Comparison of ENCODE assay signal across 8 mouse cellular contexts in genomic region chr2:4563322-4563721, GRCm38 (mm10).
DNase-seq lines count a peak whose midpoint lies in the region; ATAC-seq and TF ChIP-seq lines count a peak whose summit lies in the region.
"Had no signal": no experiment of that assay in that cellular context is flagged by ENCODE, and none has a peak within 500 bp of the region (broad histone marks: within the 10 kb centered on the region; RNA-seq: fewer than 3 reads in every experiment).

No protein-coding gene starts in this region.

- 0 out of 2 replicates have a peak overlapping the region, but pooled peaks have one; percentile 22 for H3K27ac ChIP-seq in embryonic facial prominence, embryonic 15.5 days (replicated peaks)
- no peak overlapping the region for H3K27ac ChIP-seq in hindbrain, embryonic 12.5 days
- H3K27ac ChIP-seq in liver, postnatal 0 days (ENCODE audit: low read depth) = peak overlapping the region; percentile 99

- H3K9ac ChIP-seq in embryonic facial prominence, embryonic 15.5 days = no peak overlapping the region
- H3K9ac ChIP-seq in hindbrain, embryonic 12.5 days = peak overlapping the region; percentile 9; the same call in 1 of the 2 replicates
- H3K9ac ChIP-seq in liver, postnatal 0 days (replicated peaks) = peak overlapping the region; percentile 83

- TF ChIP-seq POLR2A in lung, adult 2 months (IDR thresholded peaks at IDR 0.05; ENCODE audit: borderline replicate concordance, extremely low read depth, low read depth, low read length) = no peak

- ATAC-seq in embryonic facial prominence, embryonic 15.5 days (ENCODE audit: insufficient number of reproducible peaks, low FRiP score, low TSS enrichment, low read depth) = no peak
- no peak for ATAC-seq in hindbrain, embryonic 12.5 days (ENCODE audit: low FRiP score)
- ATAC-seq in liver, postnatal 0 days = no peak
- ATAC-seq in monocyte, adult 5-6 weeks (replicated peaks; ENCODE audit: insufficient number of reproducible peaks, low FRiP score, low TSS enrichment, poor library complexity, severe bottlenecking) = no peak
- ATAC-seq: Patski had no signal

- peak overlapping the region; percentile 65 for H3K4me2 ChIP-seq in embryonic facial prominence, embryonic 15.5 days (replicated peaks)
- peak overlapping the region; percentile 56 for H3K4me2 ChIP-seq in hindbrain, embryonic 12.5 days (replicated peaks)
- peak overlapping the region; percentile 86 for H3K4me2 ChIP-seq in liver, postnatal 0 days (ENCODE audit: low read depth, low read length)

- no peak for TF ChIP-seq EP300 in liver, postnatal 0 days (IDR thresholded peaks at IDR 0.05; ENCODE audit: low read depth)

- peak overlapping the region; percentile 61 for H3K4me3 ChIP-seq in lung, adult 2 months (replicated peaks; ENCODE audit: extremely low read depth, low read depth, low read length)
- H3K4me3 ChIP-seq in embryonic facial prominence, embryonic 15.5 days (replicated peaks) = peak overlapping the region; percentile 53; the same call in 1 of the 2 replicates
- peak overlapping the region; percentile 38; the same call in 1 of the 2 replicates for H3K4me3 ChIP-seq in hindbrain, embryonic 12.5 days
- H3K4me3 ChIP-seq in liver, postnatal 0 days (ENCODE audit: low read depth, low read length) = peak overlapping the region; percentile 79

- no peak for TF ChIP-seq CTCF in lung, adult 2 months (IDR thresholded peaks at IDR 0.05; ENCODE audit: insufficient read depth, low read length)
- TF ChIP-seq CTCF in liver, postnatal 0 days (IDR thresholded peaks at IDR 0.05; ENCODE audit: low read depth) = no peak

- no peaks in the 10 kb centered on the region for H3K9me3 ChIP-seq in embryonic facial prominence, embryonic 15.5 days (replicated peaks)
- no peaks in the 10 kb centered on the region for H3K9me3 ChIP-seq in hindbrain, embryonic 12.5 days (replicated peaks)
- no peaks in the 10 kb centered on the region for H3K9me3 ChIP-seq in liver, postnatal 0 days (ENCODE audit: low read length)

- WGBS in lung, adult 2 months = 27% methylated on average over 1 of the region's 1 CpGs
- WGBS in embryonic facial prominence, embryonic 15.5 days = 33% methylated on average over 1 of the region's 1 CpGs
- 76% methylated on average over 1 of the region's 1 CpGs for WGBS in hindbrain, embryonic 12.5 days
- WGBS in liver, postnatal 0 days (ENCODE audit: insufficient replicate concordance) = 38% methylated on average over 1 of the region's 1 CpGs

- H3K4me1 ChIP-seq in lung, adult 2 months (ENCODE audit: control insufficient read depth, insufficient read depth, low read length) = peaks cover 12% of the 10 kb centered on the region
- H3K4me1 ChIP-seq in embryonic facial prominence, embryonic 15.5 days = peaks cover 67% of the 10 kb centered on the region
- peaks cover 46% of the 10 kb centered on the region for H3K4me1 ChIP-seq in hindbrain, embryonic 12.5 days
- peaks cover 37% of the 10 kb centered on the region for H3K4me1 ChIP-seq in liver, postnatal 0 days (ENCODE audit: insufficient read depth)

- no peaks in the 10 kb centered on the region for H3K27me3 ChIP-seq in embryonic facial prominence, embryonic 15.5 days
- H3K27me3 ChIP-seq in hindbrain, embryonic 12.5 days = no peaks in the 10 kb centered on the region
- H3K27me3 ChIP-seq in liver, postnatal 0 days (ENCODE audit: insufficient read depth, low read length) = no peaks in the 10 kb centered on the region
- H3K27me3 ChIP-seq: Patski had no signal

- DNase-seq in lung, adult 2 months = no peak
- no peak for DNase-seq in lung, postnatal 14 days
- no peak for DNase-seq in liver, postnatal 0 days
- no peak for DNase-seq in ovary, postnatal 36 days (ENCODE audit: low spot score)

- H3K36me3 ChIP-seq in embryonic facial prominence, embryonic 15.5 days = peaks cover 22% of the 10 kb centered on the region
- peaks cover 41% of the 10 kb centered on the region for H3K36me3 ChIP-seq in hindbrain, embryonic 12.5 days
- H3K36me3 ChIP-seq in liver, postnatal 0 days (replicated peaks; ENCODE audit: insufficient read depth, low read length) = peaks cover 37% of the 10 kb centered on the region
